Mouse (Mus musculus): ENCODE measurements at regions not wholly inside any gene's neighbourhood (a gene's known extent, or its start where the extent isn't known, plus 50 kb on each side); places are given as distances from the start of the nearest gene placed in this dataset.
A peak's percentile ranks its signal among the peaks of the same experiment; 100 is the strongest.

- no peak for DNase-seq (ENCODE audit: low spot score)
Observed at GRCm38 (mm10) chr19:15851622-15852021, 95.5 kb downstream of the Psat1 start.

- DNase-seq (ENCODE audit: low spot score): no peak
Observed at GRCm38 (mm10) chr19:15850722-15851121, 96.4 kb downstream of the Psat1 start.

GRCm38 (mm10) chr19:15849235-15849634, 97.9 kb downstream of the Psat1 start:
- DNase-seq (ENCODE audit: low spot score): no peak

- DNase-seq (ENCODE audit: low spot score): no peak
Observed at GRCm38 (mm10) chr19:15838327-15838726, 108.8 kb downstream of the Psat1 start.

- DNase-seq (ENCODE audit: low spot score): no peak
Observed at GRCm38 (mm10) chr19:15837715-15838175, 109.4 kb downstream of the Psat1 start.

GRCm38 (mm10) chr19:15836956-15837714, 110.0 kb downstream of the Psat1 start:
- no peak for DNase-seq (ENCODE audit: low spot score)

- no peak for DNase-seq (ENCODE audit: low spot score)
Observed at GRCm38 (mm10) chr19:15836201-15836955, 110.8 kb downstream of the Psat1 start.

GRCm38 (mm10) chr19:15830385-15830784, 116.8 kb downstream of the Psat1 start:
- DNase-seq (ENCODE audit: low spot score): no peak

GRCm38 (mm10) chr19:15829158-15829557, 118.0 kb downstream of the Psat1 start:
- DNase-seq (ENCODE audit: low spot score): no peak

- DNase-seq (ENCODE audit: low spot score): no peak
Observed at GRCm38 (mm10) chr19:15827990-15828705, 119.0 kb downstream of the Psat1 start.

GRCm38 (mm10) chr19:15827120-15827989, 119.8 kb downstream of the Psat1 start:
- no peak for DNase-seq (ENCODE audit: low spot score)

- DNase-seq (ENCODE audit: low spot score): no peak
Observed at GRCm38 (mm10) chr19:15823688-15824371, 123.3 kb downstream of the Psat1 start.

GRCm38 (mm10) chr19:15820020-15820419, 127.1 kb downstream of the Psat1 start:
- no peak for DNase-seq (ENCODE audit: low spot score)

- DNase-seq (ENCODE audit: low spot score): no peak
Observed at GRCm38 (mm10) chr19:15815166-15815565, 132.0 kb downstream of the Psat1 start.

GRCm38 (mm10) chr19:15809008-15809407, 138.1 kb downstream of the Psat1 start:
- no peak for DNase-seq (ENCODE audit: low spot score)

- DNase-seq (ENCODE audit: low spot score): no peak
Observed at GRCm38 (mm10) chr19:15807681-15808080, 139.5 kb downstream of the Psat1 start.

GRCm38 (mm10) chr19:15803131-15803889, 143.8 kb downstream of the Psat1 start:
- DNase-seq (ENCODE audit: low spot score): no peak

GRCm38 (mm10) chr19:15802641-15803040, 144.5 kb downstream of the Psat1 start:
- no peak for DNase-seq (ENCODE audit: low spot score)

GRCm38 (mm10) chr19:15801811-15802486, 145.2 kb downstream of the Psat1 start:
- peak; percentile 78 for DNase-seq (ENCODE audit: low spot score)

Data from layer of hippocampus, adult 9-10 months (tissue).